Mouse (Mus musculus) intestine, embryonic 15.5 days (tissue): ENCODE measurements around the gene Mslnl. TPM values are rescaled to one million over a fixed set of nuclear protein-coding genes. Genes with fewer than 3 reads are reported as not detected.
A peak's percentile ranks its signal among the peaks of the same experiment; 100 is the strongest.

ENCODE experiments used
- ATAC-seq: fragments of 200-750 bp; cut with Nextera tagmentation; 2 replicates; pipeline ENCODE4 v1.8.0; 2017; ENCODE audit warnings: moderate TSS enrichment, moderate library complexity
- H3K27ac ChIP-seq: fragments of 300-500 bp; sonication (generic); 2 replicates; pipeline ENCODE4 v1.5.1; 2015; ENCODE audit warnings: mild to moderate bottlenecking, inconsistent platforms
- H3K27me3 ChIP-seq: fragments of 300-500 bp; sonication (generic); replicated peaks from 2 replicates; pipeline ENCODE4 v1.6.1; 2015; ENCODE audit warnings: inconsistent platforms
- H3K36me3 ChIP-seq: fragments of 300-500 bp; sonication (generic); 2 replicates; pipeline ENCODE4 v1.6.1; 2015; ENCODE audit warnings: inconsistent platforms
- H3K4me1 ChIP-seq: fragments of 300-500 bp; sonication (generic); replicated peaks from 2 replicates; pipeline ENCODE4 v1.6.1; 2015; ENCODE audit warnings: inconsistent platforms
- H3K4me2 ChIP-seq: fragments of 300-500 bp; sonication (generic); replicated peaks from 2 replicates; pipeline ENCODE4 v1.6.1; 2015; ENCODE audit warnings: mild to moderate bottlenecking, inconsistent platforms
- H3K4me3 ChIP-seq: fragments of 300-500 bp; sonication (generic); replicated peaks from 2 replicates; pipeline ENCODE4 v1.5.1; 2015; ENCODE audit warnings: inconsistent platforms
- H3K9ac ChIP-seq: fragments of 300-500 bp; sonication (generic); 2 replicates; pipeline ENCODE4 v1.6.1; 2015; ENCODE audit warnings: inconsistent platforms
- H3K9me3 ChIP-seq: fragments of 300-500 bp; sonication (generic); 2 replicates; pipeline ENCODE4 v1.6.1; 2016; ENCODE audit warnings: inconsistent platforms
- WGBS: fragments of 180-500 bp; shearing (Covaris S2); methylation state at CpG from one replicate; pipeline ENCODE4 v1.1.7; 2015; 5-methylcytosine and 5-hydroxymethylcytosine counted together
- polyA plus RNA-seq: library from polyadenylated mRNA; unstranded; fragments of >200 nt; fragmentation: Nextera tagmentation; extraction: Ambion mirVana; gene quantifications from 2 replicates; pipeline ENCODE4 v1.2.1, GENCODE M21; 2015

The Mslnl gene
- polyA plus RNA-seq, 1 experiment from 2014 or later, result not detected

DNA sequence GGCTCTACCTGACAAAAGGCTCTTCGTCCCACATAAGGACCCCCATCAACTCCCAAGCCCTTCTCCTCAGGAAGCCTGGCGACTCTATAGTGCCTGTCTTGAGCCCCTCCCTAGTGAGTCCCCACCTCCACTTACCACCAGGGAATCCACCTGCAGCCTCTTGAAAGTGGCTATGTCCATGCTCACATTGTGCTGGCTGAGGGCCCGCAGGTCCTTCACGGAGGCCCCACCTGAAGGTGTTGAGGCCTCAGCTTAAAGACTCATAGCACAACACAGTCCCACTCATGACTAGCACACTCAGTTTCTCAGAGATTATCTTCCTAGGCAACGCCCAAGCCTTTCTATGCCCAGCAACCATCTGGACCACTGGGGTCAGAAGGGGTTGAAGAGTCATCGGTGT, 13.5 kb downstream of the Mslnl start:
- no peak overlapping the region for H3K4me3 ChIP-seq

GRCm38 (mm10) chr17:25751446-25751845, 15.6 kb downstream of the Mslnl start:
- Histone ChIP-seq H3K36me3 (no peaks in the 10 kb centered on the region), H3K4me3 (no peak overlapping the region), H3K27me3 (no peaks in the 10 kb centered on the region), H3K9ac (no peak overlapping the region), H3K4me1 (peaks cover 5% of the 10 kb centered on the region; the same call in 1 of the 2 replicates), H3K27ac (no peak overlapping the region), H3K4me2 (no peak overlapping the region), H3K9me3 (no peaks in the 10 kb centered on the region)
- 31% methylated on average over 5 of the region's 5 CpGs for WGBS
- no peak for ATAC-seq

More for the DNA sequence above, 13.5 kb downstream of the Mslnl start:
- Histone ChIP-seq H3K9me3 (no peaks in the 10 kb centered on the region), H3K27ac (no peak overlapping the region), H3K36me3 (no peaks in the 10 kb centered on the region), H3K4me2 (no peak overlapping the region), H3K27me3 (no peaks in the 10 kb centered on the region), H3K9ac (no peak overlapping the region), H3K4me1 (peaks cover 5% of the 10 kb centered on the region; the same call in 1 of the 2 replicates)
- 86% methylated on average over 6 of the region's 6 CpGs for WGBS
- no peak for ATAC-seq

DNA sequence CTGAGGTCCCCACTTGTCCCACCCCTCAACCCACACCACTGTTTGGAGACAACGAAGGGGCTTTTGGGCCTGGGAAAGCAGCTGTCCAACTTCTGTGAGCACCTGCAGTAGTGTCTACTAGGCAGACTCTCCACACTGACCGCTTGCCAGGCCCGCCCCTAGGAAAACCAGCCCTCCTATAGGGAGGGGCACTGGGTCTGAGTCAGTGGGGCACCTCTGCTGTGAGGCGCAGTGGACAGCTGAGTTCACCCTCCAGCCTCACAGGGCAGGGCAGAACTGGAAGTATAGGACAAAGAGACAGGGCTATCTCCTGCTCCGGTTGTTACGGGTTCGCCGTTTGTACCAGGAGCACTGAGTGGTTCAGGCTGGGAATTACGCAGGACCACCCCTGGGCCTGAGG, 18.4 kb downstream of the Mslnl start, which contains the start of gene Msln:
Gene Msln (minus strand): TSS at position 138 of the 400 bp plus-strand sequence.
- no peak within 1 kb of the TSS for H3K27ac ChIP-seq
- ATAC-seq, result peak; percentile 37; the same call in 1 of the 2 replicates
- H3K9me3 ChIP-seq, result no peaks in the 10 kb centered on the region
- H3K4me3 ChIP-seq, result no peak within 1 kb of the TSS
- peaks cover 5% of the 10 kb centered on the region; the same call in 1 of the 2 replicates for H3K4me1 ChIP-seq
- no peak within 1 kb of the TSS for H3K4me2 ChIP-seq
- 78% methylated on average over 9 of the region's 9 CpGs for WGBS
- no peaks in the 10 kb centered on the region for H3K27me3 ChIP-seq
- no peaks in the 10 kb centered on the region for H3K36me3 ChIP-seq
- no peak within 1 kb of the TSS for H3K9ac ChIP-seq

DNA sequence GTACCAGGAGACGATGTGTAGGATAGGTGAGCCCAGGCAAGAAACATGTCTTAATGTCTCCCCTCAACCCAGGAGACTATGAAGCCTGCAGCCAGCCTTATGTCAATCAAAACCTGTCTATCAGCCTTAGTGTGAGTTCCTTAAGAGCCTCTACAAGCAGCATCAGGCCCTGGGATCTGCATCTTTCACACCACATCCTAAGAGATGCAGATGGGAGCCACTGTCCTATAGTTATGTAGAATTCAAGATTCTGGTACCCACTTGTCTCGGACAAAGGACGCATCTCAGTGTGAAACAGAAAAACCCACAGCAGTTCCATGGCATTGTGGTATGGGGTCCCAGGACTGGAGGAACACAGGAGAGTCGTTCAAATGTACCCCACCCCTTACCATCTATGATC, 19.2 kb downstream of the Mslnl start:
- peaks cover 5% of the 10 kb centered on the region; the same call in 1 of the 2 replicates for H3K4me1 ChIP-seq
- no peaks in the 10 kb centered on the region for H3K36me3 ChIP-seq
- H3K4me3 ChIP-seq, result no peak overlapping the region
- ATAC-seq, result no peak
- no peak overlapping the region for H3K27ac ChIP-seq
- 77% methylated on average over 4 of the region's 4 CpGs for WGBS
- H3K27me3 ChIP-seq, result no peaks in the 10 kb centered on the region
- H3K9ac ChIP-seq, result no peak overlapping the region
- no peak overlapping the region for H3K4me2 ChIP-seq
- H3K9me3 ChIP-seq, result no peaks in the 10 kb centered on the region

- H3K9ac ChIP-seq, result no peak overlapping the region
Observed at GRCm38 (mm10) chr17:25755627-25756377, 20.0 kb downstream of the Mslnl start.

DNA sequence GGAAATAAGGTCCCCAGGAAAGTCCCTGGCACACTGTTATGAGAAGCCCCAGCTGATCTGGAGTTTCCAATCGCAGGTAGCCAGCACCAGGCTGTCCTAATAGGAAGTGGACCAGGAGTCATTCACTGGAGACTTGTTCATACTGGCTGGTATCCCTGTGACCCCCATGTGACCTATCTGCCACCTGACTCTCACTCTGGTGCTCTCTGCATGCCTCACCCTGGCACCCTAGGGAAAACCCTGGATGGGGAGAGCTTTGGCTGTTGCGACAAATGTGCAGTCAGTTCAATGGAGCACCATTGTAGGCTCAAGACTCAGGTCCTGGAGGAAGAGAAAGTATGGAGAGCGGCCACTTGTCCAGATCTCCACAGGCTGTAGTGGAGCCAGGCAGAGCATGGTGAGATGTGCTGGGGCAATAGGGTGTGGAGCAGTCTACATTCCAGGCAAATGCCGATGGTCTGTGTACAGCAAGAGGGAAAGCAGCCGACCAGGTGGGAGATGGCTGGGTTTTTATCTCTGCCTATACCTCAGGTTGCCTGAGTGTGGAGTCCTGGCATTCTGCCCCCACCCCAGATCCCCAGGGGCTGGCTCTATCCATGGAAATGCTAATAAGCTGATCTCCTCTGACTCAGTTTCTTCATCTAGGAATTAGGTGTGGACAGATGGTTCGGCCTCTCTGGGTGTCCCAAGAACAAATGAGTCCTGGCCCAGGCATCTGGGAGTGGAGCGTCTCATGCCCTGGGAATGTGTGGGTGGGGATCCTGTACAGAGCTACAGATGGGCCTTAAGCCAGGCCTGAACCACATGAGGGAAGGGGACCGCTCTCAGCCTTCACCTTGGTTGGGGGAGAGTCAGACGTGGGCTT, 20.8 kb downstream of the Mslnl start:
- peak overlapping the region; percentile 15; the same call in 1 of the 2 replicates for H3K27ac ChIP-seq
- no peaks in the 10 kb centered on the region for H3K36me3 ChIP-seq
- 66% methylated on average over 9 of the region's 9 CpGs for WGBS

More at GRCm38 (mm10) chr17:25755627-25756377, 20.0 kb downstream of the Mslnl start:
- Histone ChIP-seq H3K27me3 (no peaks in the 10 kb centered on the region), H3K27ac (no peak overlapping the region), H3K9me3 (no peaks in the 10 kb centered on the region), H3K36me3 (no peaks in the 10 kb centered on the region), H3K4me2 (no peak overlapping the region), H3K4me3 (no peak overlapping the region), H3K4me1 (peaks cover 5% of the 10 kb centered on the region; the same call in 1 of the 2 replicates)
- ATAC-seq, result peak; percentile 57
- WGBS, result 12% methylated on average over 4 of the region's 4 CpGs

GRCm38 (mm10) chr17:25757691-25758090, 21.8 kb downstream of the Mslnl start:
- H3K4me3 ChIP-seq, result no peak overlapping the region
- ATAC-seq, result no peak
- H3K36me3 ChIP-seq, result no peaks in the 10 kb centered on the region
- H3K27me3 ChIP-seq, result no peaks in the 10 kb centered on the region
- no peak overlapping the region for H3K27ac ChIP-seq
- H3K4me2 ChIP-seq, result no peak overlapping the region
- no peak overlapping the region for H3K9ac ChIP-seq
- no peaks in the 10 kb centered on the region; the same call in 1 of the 2 replicates for H3K4me1 ChIP-seq
- H3K9me3 ChIP-seq, result no peaks in the 10 kb centered on the region
- WGBS, result 65% methylated on average over 3 of the region's 3 CpGs

More for the DNA sequence above, 20.8 kb downstream of the Mslnl start:
- no peaks in the 10 kb centered on the region for H3K27me3 ChIP-seq
- H3K4me3 ChIP-seq, result no peak overlapping the region
- peaks cover 1% of the 10 kb centered on the region; the same call in 1 of the 2 replicates for H3K4me1 ChIP-seq
- peak; percentile 62; the same call in 1 of the 2 replicates for ATAC-seq
- no peak overlapping the region for H3K4me2 ChIP-seq
- H3K9ac ChIP-seq, result no peak overlapping the region
- no peaks in the 10 kb centered on the region for H3K9me3 ChIP-seq

DNA sequence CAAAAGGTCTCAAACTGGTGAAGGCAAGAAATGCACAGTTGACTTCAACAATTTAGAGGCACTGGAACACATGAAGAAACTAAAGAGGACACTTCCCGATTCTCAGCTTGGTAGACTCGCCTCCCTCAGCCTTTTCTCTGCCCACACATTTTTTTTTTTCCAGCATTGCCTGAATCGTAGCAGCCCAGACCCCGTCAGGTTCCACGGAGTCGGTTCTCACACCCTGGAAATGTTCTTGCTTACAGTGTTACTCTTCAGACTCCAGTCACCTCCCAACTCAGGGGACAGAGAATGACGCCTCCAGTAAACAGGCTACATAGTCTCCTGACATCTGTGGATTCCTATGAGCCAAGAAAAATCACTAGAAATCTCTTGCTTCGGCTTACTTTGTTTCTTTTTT, 24.3 kb downstream of the Mslnl start:
- H3K4me1 ChIP-seq, result no peaks in the 10 kb centered on the region; the same call in 1 of the 2 replicates
- no peak overlapping the region for H3K4me2 ChIP-seq
- H3K9ac ChIP-seq, result no peak overlapping the region
- no peak overlapping the region for H3K27ac ChIP-seq
- no peaks in the 10 kb centered on the region for H3K9me3 ChIP-seq
- no peaks in the 10 kb centered on the region for H3K36me3 ChIP-seq
- H3K27me3 ChIP-seq, result no peaks in the 10 kb centered on the region
- 67% methylated on average over 8 of the region's 8 CpGs for WGBS
- no peak overlapping the region for H3K4me3 ChIP-seq
- no peak for ATAC-seq

DNA sequence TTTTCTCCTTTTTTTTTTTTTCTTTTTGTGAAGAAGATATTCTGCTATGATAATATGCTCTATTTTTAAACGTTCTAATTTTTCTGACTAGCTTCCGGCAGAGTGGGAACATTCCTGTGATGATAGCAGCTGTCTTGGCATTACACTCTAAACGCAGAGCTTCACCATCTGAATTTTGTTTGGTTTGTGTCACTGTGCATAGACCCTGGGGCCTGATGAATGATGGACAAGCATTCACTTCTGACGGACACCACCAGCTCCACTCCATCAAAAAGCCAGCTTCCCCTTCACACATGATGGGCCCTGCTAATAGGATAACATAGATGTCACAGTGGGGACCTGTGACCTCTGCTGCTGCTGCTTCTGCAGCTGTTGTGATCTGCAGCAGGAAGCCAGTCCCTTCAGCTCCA, 25.7 kb downstream of the Mslnl start:
- Histone ChIP-seq H3K27ac (no peak overlapping the region), H3K4me3 (no peak overlapping the region), H3K4me1 (no peaks in the 10 kb centered on the region; the same call in 1 of the 2 replicates), H3K36me3 (no peaks in the 10 kb centered on the region), H3K27me3 (no peaks in the 10 kb centered on the region), H3K9ac (no peak overlapping the region), H3K9me3 (no peaks in the 10 kb centered on the region), H3K4me2 (no peak overlapping the region)
- no peak for ATAC-seq
- WGBS, result 51% methylated on average over 4 of the region's 4 CpGs

- H3K9ac ChIP-seq, result no peak overlapping the region
- no peaks in the 10 kb centered on the region for H3K4me1 ChIP-seq
- no peak overlapping the region for H3K4me2 ChIP-seq
- ATAC-seq, result no peak
- H3K4me3 ChIP-seq, result no peak overlapping the region
- WGBS, result 29% methylated on average over 3 of the region's 3 CpGs
- H3K27me3 ChIP-seq, result no peaks in the 10 kb centered on the region
- H3K27ac ChIP-seq, result no peak overlapping the region
- H3K36me3 ChIP-seq, result no peaks in the 10 kb centered on the region
- H3K9me3 ChIP-seq, result no peaks in the 10 kb centered on the region
Observed at GRCm38 (mm10) chr17:25762591-25762990, 26.7 kb downstream of the Mslnl start.

DNA sequence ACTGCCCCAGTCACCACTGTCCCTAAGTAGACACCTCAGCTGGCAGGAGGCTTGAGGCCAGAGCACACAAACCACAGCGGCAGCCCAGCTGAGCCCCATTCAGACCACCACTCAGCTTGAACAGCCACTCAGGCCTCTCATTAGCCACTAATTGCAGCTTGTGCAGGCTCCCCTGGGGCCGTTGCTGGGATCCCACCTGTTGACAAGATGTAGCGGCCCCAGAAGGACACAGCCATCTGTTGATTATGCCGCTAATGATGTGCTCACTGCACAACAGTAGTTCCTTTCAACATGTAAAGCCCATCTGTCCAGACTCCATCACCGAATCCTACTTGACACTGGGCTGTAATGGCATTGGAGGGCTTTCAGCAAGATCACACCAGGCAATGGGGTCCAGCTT, 30.0 kb downstream of the Mslnl start:
- no peak overlapping the region for H3K4me3 ChIP-seq
- no peak overlapping the region for H3K27ac ChIP-seq
- H3K4me1 ChIP-seq, result no peaks in the 10 kb centered on the region
- no peaks in the 10 kb centered on the region for H3K9me3 ChIP-seq
- no peak for ATAC-seq
- H3K9ac ChIP-seq, result no peak overlapping the region
- 65% methylated on average over 5 of the region's 5 CpGs for WGBS
- no peak overlapping the region for H3K4me2 ChIP-seq
- H3K27me3 ChIP-seq, result no peaks in the 10 kb centered on the region
- no peaks in the 10 kb centered on the region for H3K36me3 ChIP-seq

DNA sequence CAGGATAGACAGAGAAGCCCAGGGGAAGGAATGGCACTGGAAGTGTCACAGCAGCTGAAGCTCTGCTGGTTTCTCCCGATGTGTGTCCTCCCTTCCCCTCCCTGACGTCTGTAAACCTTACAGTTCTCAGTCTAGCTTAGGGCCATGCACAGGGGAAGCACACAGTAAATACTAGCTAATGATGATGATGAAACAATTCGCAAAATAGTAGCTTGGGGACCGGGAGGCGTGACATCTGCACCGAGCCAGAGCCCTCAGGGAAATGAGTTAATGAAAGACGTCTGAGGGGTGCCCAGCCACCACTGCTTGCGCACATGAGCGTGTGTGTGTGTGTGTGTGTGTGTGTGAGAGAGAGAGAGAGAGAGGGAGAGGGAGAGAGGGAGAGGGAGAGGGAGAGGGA, 33.5 kb downstream of the Mslnl start:
- Histone ChIP-seq H3K27me3 (no peaks in the 10 kb centered on the region), H3K9ac (no peak overlapping the region), H3K4me1 (peaks cover 3% of the 10 kb centered on the region), H3K4me3 (no peak overlapping the region), H3K27ac (no peak overlapping the region), H3K9me3 (no peaks in the 10 kb centered on the region), H3K36me3 (no peaks in the 10 kb centered on the region), H3K4me2 (no peak overlapping the region)
- no peak for ATAC-seq
- WGBS, result 51% methylated on average over 9 of the region's 9 CpGs
